Mouse (Mus musculus) CD4-positive naive resting alpha-beta T cell, adult 57 days (primary cell): ENCODE data around the gene Myof. TPM values are rescaled to one million over a fixed set of nuclear protein-coding genes. Genes with fewer than 3 reads are reported as not detected.

Experiments used
- total RNA-seq: library from RNA; stranded (reverse); gene quantifications from one replicate; pipeline ENCODE4 v1.2.4, GENCODE M21; 2023

The Myof gene
- total RNA-seq: 3.2 TPM

DNA sequence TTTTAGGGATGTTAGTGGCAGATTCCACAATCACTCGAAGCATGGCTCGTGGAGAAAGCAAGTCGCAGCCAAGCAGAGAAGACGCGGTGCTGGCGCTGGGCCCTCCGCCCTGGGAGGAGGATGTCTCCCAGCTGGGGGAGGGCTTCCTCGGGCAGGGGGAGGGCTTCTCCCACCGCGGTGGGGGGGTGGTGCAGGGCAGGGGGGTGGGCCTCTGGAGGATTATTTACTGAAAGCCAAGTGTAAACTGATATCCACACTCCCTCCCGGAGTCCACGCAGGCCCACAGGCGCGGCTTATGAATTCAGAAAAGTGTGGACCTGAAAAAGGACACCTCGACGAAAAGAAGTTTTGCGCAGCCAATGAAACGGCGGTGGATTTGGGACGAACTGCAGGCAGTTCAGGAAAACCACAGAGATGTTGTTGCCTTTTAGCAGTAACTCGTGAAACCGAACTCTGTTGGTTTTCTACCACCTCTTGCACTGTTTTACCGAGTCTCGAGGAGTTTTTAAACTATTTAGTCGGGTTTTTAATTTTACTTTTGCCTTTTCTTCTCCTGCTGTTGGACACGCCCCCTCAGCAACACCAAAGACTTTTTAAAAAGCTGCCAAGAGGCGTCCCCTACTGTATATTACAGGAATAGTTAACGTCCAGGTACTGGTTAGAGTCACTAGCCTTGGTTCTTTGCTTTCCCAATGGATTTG, at the start of gene Myof:
Myof (minus strand) TSS at position 297 of the 701 bp plus-strand sequence.

DNA sequence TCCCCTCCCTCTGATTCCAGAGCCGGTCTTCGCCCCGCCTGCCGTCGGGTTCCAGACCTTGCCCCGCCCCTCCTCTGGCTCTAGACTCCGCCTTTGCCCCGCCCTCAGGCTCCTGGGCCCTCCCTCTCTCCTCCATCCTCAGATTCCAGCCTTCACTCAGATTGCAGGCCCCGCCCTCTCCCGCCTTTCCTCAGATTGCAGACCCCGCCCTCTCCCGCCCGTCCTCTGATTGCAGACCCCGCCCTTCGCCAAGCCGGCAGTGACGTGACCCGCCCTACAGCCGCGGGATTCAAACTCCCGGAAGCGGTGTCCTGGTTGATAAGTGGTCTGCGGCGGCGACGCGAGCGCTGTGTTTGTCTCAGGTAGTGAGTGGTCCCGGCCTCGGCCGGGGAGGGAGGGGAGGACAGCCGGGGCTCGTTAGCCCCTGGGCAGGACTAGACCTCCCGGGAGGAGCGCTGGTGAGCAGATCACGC, 11.4 kb upstream of the Myof start, which contains the start of gene Cep55:
Cep55 (plus strand) TSS at position 292 of the 473 bp plus-strand sequence.

Other genes with a start within 250 kb of the Myof start
- gene Cep55, start 11.4 kb upstream of the Myof start, total RNA-seq: 0.47 TPM
- not detected for gene Ffar4, start 53.5 kb upstream of the Myof start, total RNA-seq
- not detected for gene Rbp4, start 81.7 kb upstream of the Myof start, total RNA-seq
- gene Pde6c, start 89.2 kb upstream of the Myof start, total RNA-seq: not detected
- gene Fra10ac1, start 180.6 kb upstream of the Myof start, total RNA-seq: 22.1 TPM
- not detected for gene Lgi1, start 221.0 kb upstream of the Myof start, total RNA-seq